28 mouse cellular contexts compared by ENCODE assay signal in the genomic region with DNA sequence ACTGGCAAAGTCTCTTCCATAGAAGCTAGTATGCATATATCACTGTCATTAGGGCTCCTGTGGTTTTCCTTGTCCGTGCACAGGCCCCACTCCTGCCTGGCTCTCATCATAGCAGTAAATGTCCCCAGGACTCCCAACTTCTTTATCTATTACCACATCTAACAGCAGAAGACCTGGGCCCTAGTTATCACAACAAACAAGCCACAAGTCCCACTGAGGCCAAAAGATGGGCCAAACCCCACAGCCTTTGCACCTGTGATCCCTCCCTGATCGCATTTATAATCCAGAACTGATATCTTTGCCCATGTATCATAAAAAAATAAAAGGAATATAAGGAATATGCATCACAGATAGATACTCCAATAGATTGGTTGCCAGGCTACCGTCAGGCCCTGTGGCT.
"Had no signal": no experiment of that assay in that cellular context is flagged by ENCODE, and none has a peak within 500 bp of the region (broad histone marks: within the 10 kb centered on the region; RNA-seq: fewer than 3 reads in every experiment).

No protein-coding gene starts in this region.

- H3K4me3 ChIP-seq: limb, embryonic 10.5 days; limb, embryonic 12.5 days; limb, embryonic 13.5 days; limb, embryonic 15.5 days; liver, embryonic 12.5 days; liver, embryonic 13.5 days; liver, embryonic 15.5 days; lung, embryonic 15.5 days; megakaryocyte, embryonic 14.5 days; midbrain, embryonic 10.5 days; midbrain, embryonic 12.5 days; midbrain, embryonic 13.5 days; midbrain, embryonic 15.5 days; myocyte; neural tube, embryonic 12.5 days had no signal

- H3K4me1 ChIP-seq: liver, embryonic 12.5 days; liver, embryonic 15.5 days; lung, embryonic 15.5 days; megakaryocyte, embryonic 14.5 days had no signal

- H3K27me3 ChIP-seq: liver, embryonic 12.5 days; liver, embryonic 13.5 days; liver, embryonic 15.5 days; lung, embryonic 15.5 days; megakaryocyte, embryonic 14.5 days; midbrain, embryonic 12.5 days; midbrain, embryonic 13.5 days; midbrain, embryonic 15.5 days; neural tube, embryonic 12.5 days had no signal

- H3K36me3 ChIP-seq: limb, embryonic 10.5 days; limb, embryonic 12.5 days; limb, embryonic 13.5 days; limb, embryonic 15.5 days; liver, embryonic 12.5 days; liver, embryonic 13.5 days; liver, embryonic 15.5 days; lung, embryonic 15.5 days; midbrain, embryonic 10.5 days; midbrain, embryonic 12.5 days; midbrain, embryonic 13.5 days; midbrain, embryonic 15.5 days; neural tube, embryonic 12.5 days had no signal

- H3K9me3 ChIP-seq: limb, embryonic 10.5 days; limb, embryonic 12.5 days; limb, embryonic 13.5 days; limb, embryonic 15.5 days; liver, embryonic 12.5 days; liver, embryonic 13.5 days; liver, embryonic 15.5 days; lung, embryonic 15.5 days; megakaryocyte, embryonic 14.5 days; midbrain, embryonic 10.5 days; midbrain, embryonic 12.5 days; midbrain, embryonic 13.5 days; midbrain, embryonic 15.5 days; neural tube, embryonic 12.5 days had no signal

- H3K27ac ChIP-seq: limb, embryonic 12.5 days; limb, embryonic 13.5 days; limb, embryonic 15.5 days; liver, embryonic 12.5 days; liver, embryonic 13.5 days; liver, embryonic 14.5 days; liver, embryonic 15.5 days; lung, embryonic 15.5 days; macrophage; midbrain, embryonic 10.5 days; midbrain, embryonic 12.5 days; midbrain, embryonic 13.5 days; midbrain, embryonic 15.5 days; neural tube, embryonic 12.5 days had no signal

- H3K9ac ChIP-seq: limb, embryonic 12.5 days; limb, embryonic 13.5 days; limb, embryonic 15.5 days; liver, embryonic 12.5 days; liver, embryonic 13.5 days; liver, embryonic 14.5 days; liver, embryonic 15.5 days; liver, postnatal 0 days; lung, embryonic 14.5 days; lung, embryonic 15.5 days; midbrain, embryonic 12.5 days; midbrain, embryonic 13.5 days; midbrain, embryonic 15.5 days; neural tube, embryonic 12.5 days had no signal

- DNase-seq: left cerebral cortex, postnatal 4 days; liver; liver, embryonic 13.5 days; liver, postnatal 0 days; lung, adult 18-20 months; lung, adult 2 months; lung, embryonic 14.5 days; lung, postnatal 10 days; lung, postnatal 14 days; lung, postnatal 36 days; lung, postnatal 4 days; midbrain, embryonic 14.5 days had no signal
